Mouse (Mus musculus) limb, embryonic 10.5 days (tissue): ENCODE data around the gene Rnh1. TPM values are rescaled to one million over a fixed set of nuclear protein-coding genes. Genes with fewer than 3 reads are reported as not detected.

Source experiments
- DNase-seq: peaks from one replicate; pipeline ENCODE4 v3.0.0-alpha.2; 2017; ENCODE audit warnings: low spot score
- H3K27ac ChIP-seq: fragments of 300-500 bp; sonication (generic); 2 replicates; pipeline ENCODE4 v1.5.1; 2016; ENCODE audit warnings: mild to moderate bottlenecking
- H3K27me3 ChIP-seq: fragments of 300-500 bp; sonication (generic); 2 replicates; pipeline ENCODE4 v1.6.1; 2016; ENCODE audit warnings: low read depth, mild to moderate bottlenecking; ENCODE audit not compliant: poor library complexity, severe bottlenecking
- H3K36me3 ChIP-seq: fragments of 300-500 bp; sonication (generic); 2 replicates; pipeline ENCODE4 v1.6.1; 2016; ENCODE audit warnings: mild to moderate bottlenecking, moderate library complexity
- H3K4me1 ChIP-seq: fragments of 300-500 bp; sonication (generic); 2 replicates; pipeline ENCODE4 v1.6.1; 2016
- H3K4me3 ChIP-seq: fragments of 300-500 bp; sonication (generic); 2 replicates; pipeline ENCODE4 v1.5.1; 2016; ENCODE audit warnings: mild to moderate bottlenecking, moderate library complexity
- H3K9me3 ChIP-seq: fragments of 300-500 bp; sonication (generic); replicated peaks from 2 replicates; pipeline ENCODE4 v1.6.1; 2016; ENCODE audit warnings: mild to moderate bottlenecking
- WGBS: fragments of 180-500 bp; shearing (Covaris S2); methylation state at CpG from one replicate; pipeline ENCODE4 v1.1.7; 2016; 5-methylcytosine and 5-hydroxymethylcytosine counted together
- polyA plus RNA-seq: library from polyadenylated mRNA; unstranded; fragments of >200 nt; fragmentation: Nextera tagmentation; extraction: Ambion mirVana; gene quantifications from 2 replicates; pipeline ENCODE4 v1.2.1, GENCODE M21; 2016

Rnh1 gene
- 67.7 and 85.0 TPM in 2 replicates for polyA plus RNA-seq

DNA sequence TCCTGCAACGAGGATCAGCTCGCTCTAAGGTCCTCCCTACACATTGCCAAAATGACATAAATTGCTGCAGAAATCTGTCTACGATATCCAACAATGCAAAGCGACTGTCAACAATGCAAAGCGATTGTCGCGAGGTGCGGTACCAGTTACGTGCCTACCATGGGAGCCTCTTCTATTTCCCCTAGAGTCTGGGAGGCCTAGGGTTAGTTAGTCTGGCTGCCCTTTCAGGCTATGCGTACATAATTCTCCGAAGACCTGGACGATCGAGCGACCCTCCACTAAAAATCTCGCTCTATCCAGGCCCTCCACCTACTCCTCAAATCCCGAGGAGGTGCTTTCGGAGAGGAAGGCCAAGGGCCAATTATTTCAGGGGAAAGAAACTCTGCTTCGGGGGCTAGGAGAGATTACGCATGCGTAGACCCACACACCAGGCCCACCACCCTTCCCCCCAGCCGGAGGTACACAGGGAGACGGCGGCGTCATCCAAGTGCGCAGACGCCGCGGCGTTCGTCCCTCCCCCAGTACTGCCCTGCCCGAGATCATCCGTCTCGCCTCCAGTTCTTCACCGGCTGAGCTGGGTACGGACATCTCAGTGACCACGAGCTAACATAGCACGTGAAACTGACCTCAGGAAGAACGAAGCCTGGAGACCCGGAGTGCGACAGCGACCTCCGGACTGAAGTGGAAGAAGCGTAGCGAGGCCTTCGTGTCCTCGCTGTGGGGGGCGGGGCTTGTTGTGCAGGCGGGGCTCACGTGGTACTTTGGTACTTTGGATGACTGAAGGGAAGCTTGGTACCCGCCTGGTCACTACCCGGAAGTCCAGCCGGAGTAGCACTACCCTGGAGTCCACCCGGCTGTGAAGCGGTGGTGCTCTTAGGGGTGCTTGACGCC, at the start of gene Rnh1:
Rnh1 (minus strand) TSS at position 742 of the 891 bp plus-strand sequence.
- H3K4me3 ChIP-seq, result peak within 1 kb of the TSS; percentile 68
- WGBS, result 6% methylated on average over 55 of the region's 55 CpGs
- H3K36me3 ChIP-seq, result no peaks in the 10 kb centered on the region

GRCm38 (mm10) chr7:141222126-141222467, 49.4 kb upstream of the Rnh1 start:
- Histone ChIP-seq H3K4me3 (peak overlapping the region; percentile 65), H3K27ac (peak overlapping the region; percentile 90), H3K4me1 (peaks cover 41% of the 10 kb centered on the region), H3K9me3 (no peaks in the 10 kb centered on the region), H3K27me3 (no peaks in the 10 kb centered on the region), H3K36me3 (peaks cover 31% of the 10 kb centered on the region)
- no peak for DNase-seq
- WGBS, result 16% methylated on average over 8 of the region's 8 CpGs

More for the DNA sequence above, at the start of gene Rnh1:
- peak within 1 kb of the TSS; percentile 97 for H3K27ac ChIP-seq
- H3K4me1 ChIP-seq, result peaks cover 31% of the 10 kb centered on the region
- H3K27me3 ChIP-seq, result no peaks in the 10 kb centered on the region; the same call in 1 of the 2 replicates
- H3K9me3 ChIP-seq, result no peaks in the 10 kb centered on the region
- peak; percentile 94 for DNase-seq

- H3K4me1 ChIP-seq, result peaks cover 47% of the 10 kb centered on the region
- no peaks in the 10 kb centered on the region for H3K27me3 ChIP-seq
- no peaks in the 10 kb centered on the region for H3K9me3 ChIP-seq
- peak overlapping the region; percentile 65 for H3K4me3 ChIP-seq
- peak; percentile 99 for DNase-seq
- peak overlapping the region; percentile 90 for H3K27ac ChIP-seq
- peaks cover 31% of the 10 kb centered on the region for H3K36me3 ChIP-seq
- WGBS, result 3% methylated on average over 44 of the region's 44 CpGs
Observed at GRCm38 (mm10) chr7:141221249-141222125, 48.8 kb upstream of the Rnh1 start.

DNA sequence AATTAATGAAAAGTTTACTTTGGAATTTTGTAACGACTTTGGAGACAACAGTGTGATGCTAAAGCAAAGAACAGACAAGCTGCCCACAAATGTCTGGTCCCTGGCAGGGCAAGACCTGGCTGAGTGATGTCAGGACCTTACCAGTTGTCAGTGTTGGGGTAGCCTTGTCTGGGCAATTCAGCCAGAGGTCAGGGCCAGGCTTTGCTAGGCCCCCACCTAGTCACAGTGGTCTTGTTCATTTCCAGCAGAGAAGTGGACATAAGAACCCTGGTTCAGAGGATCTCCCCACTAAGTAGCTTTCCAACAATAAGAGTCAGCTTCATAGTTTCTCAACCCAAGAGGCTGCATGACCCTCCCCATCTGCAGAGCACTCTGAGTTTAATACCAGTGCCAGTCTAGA, 47.7 kb upstream of the Rnh1 start:
- DNase-seq, result no peak
- Histone ChIP-seq H3K9me3 (no peaks in the 10 kb centered on the region), H3K27me3 (no peaks in the 10 kb centered on the region), H3K4me3 (no peak overlapping the region), H3K4me1 (peaks cover 57% of the 10 kb centered on the region), H3K36me3 (peaks cover 31% of the 10 kb centered on the region), H3K27ac (peak overlapping the region; percentile 90)
- 78% methylated on average over 1 of the region's 1 CpGs for WGBS

DNA sequence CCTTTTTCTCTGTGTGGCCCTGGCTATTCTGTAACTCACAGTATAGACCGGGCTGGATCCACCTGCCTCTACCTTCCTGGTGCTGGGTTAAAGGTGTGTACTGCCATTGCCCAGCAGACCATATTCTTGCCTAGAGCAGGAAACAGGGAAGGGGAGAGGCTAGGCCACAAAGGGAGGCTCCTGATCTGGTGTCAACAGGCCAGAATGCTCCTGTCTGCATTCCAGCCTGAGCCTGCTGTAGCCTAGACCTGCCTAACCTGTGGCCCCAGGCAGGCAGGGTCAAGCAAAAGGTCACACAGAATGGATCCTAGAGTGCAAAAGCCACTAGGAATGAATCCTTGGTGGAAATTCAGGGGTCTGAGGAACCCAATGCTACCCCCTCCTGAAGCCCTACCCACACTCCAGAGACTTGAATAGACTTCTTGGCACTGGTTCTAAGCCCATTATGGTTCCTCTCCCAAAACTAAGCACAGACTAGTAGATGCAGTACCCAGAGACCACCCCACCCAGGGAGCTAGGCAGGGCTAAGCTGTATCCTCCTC, 47.0 kb upstream of the Rnh1 start:
- H3K4me3 ChIP-seq, result no peak overlapping the region
- WGBS, result 100% methylated on average over 1 of the region's 1 CpGs
- no peak for DNase-seq
- peak overlapping the region; percentile 30; the same call in 1 of the 2 replicates for H3K27ac ChIP-seq
- H3K4me1 ChIP-seq, result peaks cover 64% of the 10 kb centered on the region
- H3K36me3 ChIP-seq, result peaks cover 31% of the 10 kb centered on the region
- H3K27me3 ChIP-seq, result no peaks in the 10 kb centered on the region
- H3K9me3 ChIP-seq, result no peaks in the 10 kb centered on the region

GRCm38 (mm10) chr7:141218557-141219133, 46.0 kb upstream of the Rnh1 start:
- peaks cover 69% of the 10 kb centered on the region for H3K4me1 ChIP-seq
- H3K27ac ChIP-seq, result no peak overlapping the region
- peaks cover 31% of the 10 kb centered on the region for H3K36me3 ChIP-seq
- no peaks in the 10 kb centered on the region for H3K9me3 ChIP-seq
- H3K27me3 ChIP-seq, result no peaks in the 10 kb centered on the region
- H3K4me3 ChIP-seq, result no peak overlapping the region; the same call in 1 of the 2 replicates
- 84% methylated on average over 5 of the region's 5 CpGs for WGBS
- DNase-seq, result no peak

- DNase-seq, result no peak
- Histone ChIP-seq H3K27me3 (no peaks in the 10 kb centered on the region), H3K9me3 (no peaks in the 10 kb centered on the region), H3K36me3 (peaks cover 31% of the 10 kb centered on the region), H3K4me1 (peaks cover 69% of the 10 kb centered on the region), H3K4me3 (no peak overlapping the region; the same call in 1 of the 2 replicates), H3K27ac (no peak overlapping the region)
- 88% methylated on average over 3 of the region's 3 CpGs for WGBS
Observed at GRCm38 (mm10) chr7:141218141-141218540, 45.5 kb upstream of the Rnh1 start.

DNA sequence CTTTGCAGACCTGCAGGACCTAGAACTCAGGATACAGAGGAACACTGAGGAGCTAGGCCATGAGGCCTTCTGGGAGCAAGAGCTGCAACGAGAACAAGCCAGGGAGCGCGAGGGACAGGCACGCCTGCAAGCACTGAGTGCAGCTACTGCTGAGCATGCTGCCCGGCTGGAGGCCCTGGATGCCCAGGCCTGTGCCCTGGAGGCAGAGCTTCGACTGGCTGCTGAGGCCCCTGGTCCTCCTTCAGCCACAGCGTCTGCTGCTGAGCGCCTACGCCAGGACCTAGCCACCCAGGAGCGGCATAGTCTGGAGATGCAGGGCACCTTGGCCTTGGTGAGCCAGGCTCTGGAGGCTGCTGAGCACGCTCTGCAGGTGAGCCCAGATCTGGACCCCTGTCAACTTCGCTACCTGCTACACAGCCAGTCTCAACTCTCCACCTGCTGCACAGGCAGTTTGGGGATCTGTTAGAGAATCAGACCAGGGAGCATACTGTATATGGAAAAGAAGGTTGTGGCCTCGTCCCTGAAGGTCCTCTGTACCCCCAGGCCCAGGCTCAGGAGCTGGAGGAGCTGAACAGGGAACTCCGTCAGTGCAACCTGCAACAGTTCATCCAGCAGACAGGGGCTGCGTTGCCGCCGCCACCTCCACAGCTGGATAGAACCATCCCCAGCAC, 44.8 kb upstream of the Rnh1 start:
- WGBS, result 93% methylated on average over 17 of the region's 17 CpGs
- no peaks in the 10 kb centered on the region for H3K9me3 ChIP-seq
- no peak overlapping the region for H3K27ac ChIP-seq
- H3K36me3 ChIP-seq, result peaks cover 31% of the 10 kb centered on the region
- H3K4me3 ChIP-seq, result peak overlapping the region; percentile 80; the same call in 1 of the 2 replicates
- no peak for DNase-seq
- peaks cover 66% of the 10 kb centered on the region for H3K4me1 ChIP-seq
- no peaks in the 10 kb centered on the region for H3K27me3 ChIP-seq

GRCm38 (mm10) chr7:141216894-141217293, 44.2 kb upstream of the Rnh1 start:
- H3K27me3 ChIP-seq, result no peaks in the 10 kb centered on the region
- peaks cover 31% of the 10 kb centered on the region for H3K36me3 ChIP-seq
- peaks cover 62% of the 10 kb centered on the region for H3K4me1 ChIP-seq
- H3K4me3 ChIP-seq, result peak overlapping the region; percentile 80
- peak overlapping the region; percentile 92 for H3K27ac ChIP-seq
- WGBS, result 88% methylated on average over 11 of the region's 11 CpGs
- no peaks in the 10 kb centered on the region for H3K9me3 ChIP-seq
- DNase-seq, result no peak

DNA sequence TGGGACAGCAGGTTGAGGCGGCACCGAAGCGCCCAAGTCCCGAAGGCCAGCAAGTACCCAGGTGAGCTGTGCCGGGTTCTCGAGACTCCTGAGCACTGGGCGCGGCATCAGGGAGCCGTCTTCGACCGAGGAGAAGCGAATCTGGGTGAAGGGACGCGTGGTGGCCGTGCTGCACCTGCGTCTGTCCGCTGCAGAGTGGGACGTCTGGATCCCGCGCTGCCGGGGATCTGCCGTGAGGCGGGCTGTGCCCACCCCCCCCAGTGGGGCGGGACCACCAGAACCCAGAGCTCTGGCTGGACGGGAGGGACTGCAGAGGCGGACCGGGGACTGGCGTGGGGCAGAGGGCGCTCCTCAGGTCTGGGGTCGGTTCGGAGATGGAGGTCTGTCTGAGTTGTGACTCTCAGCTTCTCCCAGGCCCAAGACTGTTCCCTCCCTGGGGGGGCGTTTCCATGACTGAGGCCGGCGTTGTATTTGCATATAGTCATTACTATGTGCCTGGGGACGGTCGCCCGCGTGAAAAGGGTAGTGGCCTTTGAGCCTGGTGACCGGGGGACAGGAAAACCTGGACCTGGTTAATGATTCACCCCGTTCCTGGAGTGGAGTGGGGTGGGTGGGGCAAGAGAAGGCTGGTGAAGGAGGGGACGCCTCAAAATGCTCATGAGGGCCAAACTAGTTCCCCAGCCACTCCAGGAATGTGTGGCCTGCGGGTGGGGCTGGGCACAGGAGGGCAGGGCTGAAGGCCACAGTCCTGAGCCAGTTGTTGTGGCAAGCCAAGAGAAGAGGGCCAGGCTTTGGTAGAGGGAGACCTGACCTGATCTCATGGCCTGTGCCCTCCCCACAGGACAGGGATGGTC, 43.5 kb upstream of the Rnh1 start:
- Histone ChIP-seq H3K9me3 (no peaks in the 10 kb centered on the region), H3K27ac (peak overlapping the region; percentile 92), H3K4me3 (peak overlapping the region; percentile 80), H3K27me3 (no peaks in the 10 kb centered on the region), H3K4me1 (peaks cover 56% of the 10 kb centered on the region), H3K36me3 (peaks cover 31% of the 10 kb centered on the region)
- 1% methylated on average over 42 of the region's 42 CpGs for WGBS
- DNase-seq, result no peak

GRCm38 (mm10) chr7:141215101-141215879, 42.6 kb upstream of the Rnh1 start, which contains the start of gene Rassf7:
TSS of gene Rassf7 (plus strand) at chr7:141215860.
- no peaks in the 10 kb centered on the region for H3K27me3 ChIP-seq
- peak within 1 kb of the TSS; percentile 80 for H3K4me3 ChIP-seq
- peaks cover 48% of the 10 kb centered on the region for H3K4me1 ChIP-seq
- WGBS, result under 1% methylated on average over 41 of the region's 41 CpGs
- peak; percentile 96 for DNase-seq
- H3K9me3 ChIP-seq, result no peaks in the 10 kb centered on the region
- peaks cover 31% of the 10 kb centered on the region for H3K36me3 ChIP-seq
- peak within 1 kb of the TSS; percentile 92 for H3K27ac ChIP-seq
